Mouse (Mus musculus): Measurements from ENCODE around the gene Rasgrp2.

DNA sequence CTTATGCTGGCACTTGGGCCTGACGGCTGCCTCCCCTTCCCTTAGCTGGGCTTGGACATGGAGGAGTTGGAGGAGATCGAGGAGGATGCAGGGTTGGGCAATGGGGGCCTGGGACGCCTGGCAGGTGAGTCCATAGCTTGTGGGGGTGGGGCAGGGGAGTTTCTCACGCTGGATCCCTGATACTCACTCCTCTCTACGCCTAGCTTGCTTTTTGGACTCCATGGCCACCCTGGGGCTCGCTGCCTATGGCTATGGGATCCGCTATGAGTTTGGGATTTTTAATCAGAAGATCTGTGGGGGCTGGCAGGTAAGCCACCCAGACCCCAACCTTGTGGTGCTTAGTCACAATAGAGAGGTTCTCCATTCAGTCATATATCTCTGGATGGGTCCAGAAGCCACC lies 13.3 kb upstream of the Rasgrp2 start:
- TF ChIP-seq CTCF (IDR thresholded peaks at IDR 0.05; ENCODE audit: borderline replicate concordance, extremely low read depth, insufficient read depth, insufficient read length) (no peak), POLR2A (IDR thresholded peaks at IDR 0.05; ENCODE audit: borderline replicate concordance, extremely low read depth, insufficient read depth, insufficient read length, poor library complexity, severe bottlenecking) (no peak)

Measured in brain, embryonic 14.5 days (tissue).